Mouse (Mus musculus) limb, embryonic 12.5 days (tissue): ENCODE results near the gene Krtap1-3. TPM values are rescaled to one million over a fixed set of nuclear protein-coding genes. Genes with fewer than 3 reads are reported as not detected.
A peak's percentile ranks its signal among the peaks of the same experiment; 100 is the strongest.
"Not testable (repeated sequence)": the region's sequence is repeated elsewhere in the genome, so short reads cannot be mapped to it uniquely, and the experiment has no call there.

ENCODE experiments used
- ATAC-seq: fragments of 200-750 bp; cut with Nextera tagmentation; 2 replicates; pipeline ENCODE4 v1.8.0; 2017; ENCODE audit warnings: low read depth, moderate TSS enrichment; ENCODE audit not compliant: insufficient number of reproducible peaks, insufficient read depth, low FRiP score, low TSS enrichment
- H3K27ac ChIP-seq: fragments of 300-500 bp; sonication (generic); 2 replicates; pipeline ENCODE4 v1.5.1; 2016; ENCODE audit warnings: mild to moderate bottlenecking, moderate library complexity
- H3K27me3 ChIP-seq: fragments of 300-500 bp; sonication (generic); 2 replicates; pipeline ENCODE4 v1.6.1; 2016; ENCODE audit warnings: mild to moderate bottlenecking, moderate library complexity
- H3K36me3 ChIP-seq: fragments of 300-500 bp; sonication (generic); 2 replicates; pipeline ENCODE4 v1.6.1; 2016; ENCODE audit warnings: mild to moderate bottlenecking, moderate library complexity
- H3K4me1 ChIP-seq: fragments of 300-500 bp; sonication (generic); replicated peaks from 2 replicates; pipeline ENCODE4 v1.6.1; 2016
- H3K4me2 ChIP-seq: fragments of 300-500 bp; sonication (generic); 2 replicates; pipeline ENCODE4 v1.6.1; 2016; ENCODE audit warnings: mild to moderate bottlenecking, moderate library complexity
- H3K4me3 ChIP-seq: fragments of 300-500 bp; sonication (generic); replicated peaks from 2 replicates; pipeline ENCODE4 v1.5.1; 2016; ENCODE audit warnings: mild to moderate bottlenecking
- H3K9ac ChIP-seq: fragments of 300-500 bp; sonication (generic); replicated peaks from 2 replicates; pipeline ENCODE4 v1.6.1; 2016; ENCODE audit warnings: mild to moderate bottlenecking, moderate library complexity
- H3K9me3 ChIP-seq: fragments of 300-500 bp; sonication (generic); 2 replicates; pipeline ENCODE4 v1.6.1; 2016; ENCODE audit warnings: mild to moderate bottlenecking, moderate library complexity
- WGBS: fragments of 180-500 bp; shearing (Covaris S2); methylation state at CpG from one replicate; pipeline ENCODE4 v1.1.7; 2016; 5-methylcytosine and 5-hydroxymethylcytosine counted together
- polyA plus RNA-seq: library from polyadenylated mRNA; unstranded; fragments of >200 nt; fragmentation: Nextera tagmentation; extraction: Ambion mirVana; gene quantifications from 2 replicates; pipeline ENCODE4 v1.2.1, GENCODE M21; 2016

Krtap1-3 gene
- polyA plus RNA-seq, 1 experiment from 2014 or later = not detected

DNA sequence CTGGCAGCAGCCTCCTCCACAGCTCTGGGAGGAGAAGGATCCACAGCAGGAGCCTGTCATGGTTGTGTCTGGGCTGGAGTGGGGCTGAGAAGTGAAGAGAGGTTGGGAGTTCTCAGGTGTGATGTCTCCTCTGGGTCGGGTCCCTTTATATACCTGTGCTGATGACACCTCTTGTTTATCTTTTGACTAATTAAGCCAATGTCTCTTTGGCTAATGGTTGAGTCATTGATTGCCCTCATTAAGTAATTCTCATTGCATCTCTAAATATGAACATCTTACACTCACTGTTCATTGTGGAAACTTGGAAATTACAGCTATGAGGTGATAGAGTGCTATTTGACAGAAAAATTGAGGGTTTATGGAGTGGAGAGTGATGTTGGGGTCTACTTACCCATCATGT is 12.1 kb upstream of the Krtap1-3 start, which contains the start of gene Gm11938:
Gm11938 (minus strand) TSS at position 101 of the 400 bp plus-strand sequence.
- 46% methylated on average over 1 of the region's 1 CpGs for WGBS
- not testable (repeated sequence) for H3K9ac ChIP-seq

DNA sequence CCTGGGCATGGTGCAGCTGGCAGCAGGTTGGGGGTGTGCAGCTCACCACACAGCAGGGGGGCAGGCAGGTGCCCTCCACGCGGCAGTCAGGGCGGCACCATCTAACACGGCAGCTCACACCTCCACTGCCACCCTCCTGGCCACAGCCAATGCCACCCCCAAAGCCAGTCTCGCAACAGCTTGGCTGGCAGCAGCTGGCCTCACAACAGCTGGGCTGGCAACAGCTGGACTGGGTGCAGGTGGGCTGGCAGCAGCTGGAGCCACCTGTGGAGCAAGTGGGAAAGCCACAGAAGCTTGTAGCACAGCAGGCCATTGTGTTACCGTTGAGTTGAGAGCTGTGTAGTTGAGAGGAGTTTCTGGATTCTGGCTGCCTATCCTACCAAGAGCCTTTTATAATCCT is 6.6 kb upstream of the Krtap1-3 start, which contains the start of gene Krtap9-3:
Krtap9-3 (minus strand) TSS at position 364 of the 400 bp plus-strand sequence.
- H3K9ac ChIP-seq, H3K4me2 ChIP-seq, H3K9me3 ChIP-seq, H3K27me3 ChIP-seq, H3K4me1 ChIP-seq, H3K4me3 ChIP-seq, H3K27ac ChIP-seq, H3K36me3 ChIP-seq, ATAC-seq: not testable (repeated sequence)
- WGBS = 84% methylated on average over 6 of the region's 6 CpGs

More for the DNA sequence above, 12.1 kb upstream of the Krtap1-3 start, which contains the start of gene Gm11938:
- not testable (repeated sequence) for H3K4me2 ChIP-seq, H3K4me3 ChIP-seq, H3K27me3 ChIP-seq, H3K9me3 ChIP-seq, ATAC-seq, H3K27ac ChIP-seq, H3K4me1 ChIP-seq, H3K36me3 ChIP-seq

DNA sequence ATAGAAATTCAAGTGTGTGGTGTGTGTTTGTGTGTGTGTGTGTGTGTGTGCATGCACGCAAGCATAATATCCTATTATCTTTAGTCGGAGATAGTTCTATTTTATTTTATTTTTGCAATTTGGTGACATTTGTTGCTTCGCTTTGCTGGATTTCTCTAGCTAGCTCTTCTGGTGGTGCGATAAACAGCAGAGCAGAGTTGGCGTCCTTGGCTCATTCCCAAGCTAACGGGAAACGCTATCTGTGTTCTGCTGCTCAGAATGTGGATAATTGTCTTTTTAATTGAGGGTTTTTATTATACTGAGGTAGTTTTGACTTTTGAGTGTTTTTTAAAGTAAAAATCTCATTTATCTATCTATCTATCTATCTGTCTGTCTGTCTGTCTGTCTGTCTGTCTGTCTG is 6.0 kb downstream of the Krtap1-3 start:
- Histone ChIP-seq H3K9me3 (no peaks in the 10 kb centered on the region), H3K27me3 (no peaks in the 10 kb centered on the region), H3K4me2 (no peak overlapping the region), H3K27ac (no peak overlapping the region), H3K9ac (no peak overlapping the region), H3K36me3 (no peaks in the 10 kb centered on the region), H3K4me1 (no peaks in the 10 kb centered on the region), H3K4me3 (no peak overlapping the region)
- no peak for ATAC-seq
- 88% methylated on average over 7 of the region's 7 CpGs for WGBS

DNA sequence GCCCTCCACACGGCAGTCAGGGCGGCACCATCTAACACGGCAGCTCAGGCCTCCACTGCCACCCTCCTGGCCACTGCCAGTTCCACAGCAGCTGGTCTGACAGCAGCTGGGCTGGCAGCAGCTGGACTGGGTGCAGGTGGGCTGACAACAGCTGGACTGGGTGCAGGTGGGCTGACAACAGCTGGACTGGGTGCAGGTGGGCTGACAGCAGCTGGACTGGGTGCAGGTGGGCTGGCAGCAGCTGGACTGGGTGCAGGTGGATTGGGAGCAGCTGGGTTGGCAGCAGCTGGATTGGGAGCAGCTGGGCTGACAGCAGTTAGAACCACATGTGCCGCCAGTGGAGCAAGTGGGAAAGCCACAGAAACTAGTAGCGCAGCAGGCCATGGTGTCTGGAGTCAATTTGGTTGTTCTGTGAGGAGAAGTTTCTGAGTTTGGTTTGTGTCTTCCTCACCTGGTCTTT is 7.9 kb downstream of the Krtap1-3 start, which contains the start of gene Krtap1-4:
Krtap1-4 (minus strand) TSS at position 410 of the 460 bp plus-strand sequence.
- Histone ChIP-seq H3K9ac (no peak within 1 kb of the TSS), H3K36me3 (no peaks in the 10 kb centered on the region), H3K27me3 (no peaks in the 10 kb centered on the region), H3K4me2 (no peak within 1 kb of the TSS), H3K4me3 (no peak within 1 kb of the TSS), H3K9me3 (no peaks in the 10 kb centered on the region), H3K4me1 (no peaks in the 10 kb centered on the region), H3K27ac (no peak within 1 kb of the TSS)
- WGBS = 67% methylated on average over 5 of the region's 5 CpGs
- no peak for ATAC-seq

DNA sequence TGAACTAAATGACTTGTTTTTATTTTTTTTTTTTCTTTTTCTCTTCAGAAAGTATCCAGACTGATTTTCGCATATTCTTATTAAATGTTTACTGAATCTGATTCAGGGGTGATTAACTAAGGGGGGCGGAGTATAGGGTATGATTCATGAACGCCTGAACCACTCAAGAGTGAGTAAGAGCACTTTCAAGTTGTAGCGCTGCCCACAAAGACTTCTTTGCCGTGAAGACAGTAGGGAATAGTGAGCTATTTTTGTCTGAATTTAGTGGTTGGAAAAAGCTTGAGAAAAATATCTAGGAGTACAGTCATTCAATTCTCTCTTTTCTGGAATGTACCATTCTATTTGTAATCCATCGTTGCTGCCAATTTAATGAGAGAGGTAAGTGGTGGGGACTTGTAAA is 9.6 kb downstream of the Krtap1-3 start:
- no peaks in the 10 kb centered on the region for H3K4me1 ChIP-seq
- WGBS = 86% methylated on average over 6 of the region's 6 CpGs
- H3K9ac ChIP-seq = no peak overlapping the region
- H3K4me3 ChIP-seq = no peak overlapping the region
- H3K27me3 ChIP-seq = no peaks in the 10 kb centered on the region
- H3K36me3 ChIP-seq = no peaks in the 10 kb centered on the region
- ATAC-seq = no peak
- H3K27ac ChIP-seq = no peak overlapping the region
- no peak overlapping the region for H3K4me2 ChIP-seq
- H3K9me3 ChIP-seq = no peaks in the 10 kb centered on the region

DNA sequence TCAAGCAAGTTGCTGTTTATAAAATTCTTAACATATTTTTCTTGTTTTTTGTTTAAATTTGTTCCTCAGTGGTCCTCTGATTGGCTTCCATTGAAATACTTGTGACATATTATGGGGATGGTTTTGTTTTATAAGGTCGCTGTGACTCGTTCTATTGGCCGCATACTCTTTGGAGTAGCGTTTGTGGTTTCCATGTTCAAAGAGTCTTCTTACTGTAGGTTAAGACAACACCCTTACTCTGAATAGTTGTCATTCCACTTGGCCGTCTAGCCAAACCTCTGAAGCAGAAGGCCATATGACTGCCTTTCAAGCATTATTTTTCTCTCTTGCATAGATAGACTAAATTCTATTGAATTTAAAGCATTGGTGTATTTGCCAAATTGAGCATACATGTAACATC is 10.1 kb downstream of the Krtap1-3 start:
- no peaks in the 10 kb centered on the region for H3K36me3 ChIP-seq
- no peak overlapping the region for H3K27ac ChIP-seq
- no peak for ATAC-seq
- H3K4me3 ChIP-seq = no peak overlapping the region
- H3K4me1 ChIP-seq = no peaks in the 10 kb centered on the region
- H3K9me3 ChIP-seq = no peaks in the 10 kb centered on the region
- H3K27me3 ChIP-seq = no peaks in the 10 kb centered on the region
- no peak overlapping the region for H3K9ac ChIP-seq
- no peak overlapping the region for H3K4me2 ChIP-seq
- 91% methylated on average over 5 of the region's 5 CpGs for WGBS

DNA sequence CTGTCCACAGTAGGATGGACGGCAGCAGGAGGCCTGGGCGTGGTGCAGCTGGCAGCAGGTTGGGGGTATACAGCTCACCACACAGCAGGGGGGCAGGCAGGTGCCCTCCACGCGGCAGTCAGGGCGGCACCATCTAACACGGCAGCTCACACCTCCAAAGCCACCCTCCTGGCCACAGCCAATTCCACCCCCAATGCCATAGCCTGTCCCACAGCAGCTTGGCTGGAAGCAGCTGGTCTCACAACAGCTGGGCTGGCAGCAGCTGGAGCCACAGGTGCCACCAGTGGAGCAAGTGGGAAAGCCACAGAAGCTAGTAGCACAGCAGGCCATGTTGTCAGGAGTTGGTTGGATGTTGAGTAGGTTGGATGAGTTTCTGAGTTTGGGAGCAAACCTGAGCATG is 10.5 kb downstream of the Krtap1-3 start, which contains the start of gene Krtap1-5:
Krtap1-5 (minus strand) TSS at position 381 of the 400 bp plus-strand sequence.
- WGBS = 90% methylated on average over 6 of the region's 6 CpGs
- no peak for ATAC-seq
- Histone ChIP-seq H3K4me1 (no peaks in the 10 kb centered on the region), H3K27me3 (no peaks in the 10 kb centered on the region), H3K9ac (no peak within 1 kb of the TSS), H3K36me3 (no peaks in the 10 kb centered on the region), H3K4me2 (no peak within 1 kb of the TSS), H3K9me3 (no peaks in the 10 kb centered on the region), H3K4me3 (no peak within 1 kb of the TSS), H3K27ac (no peak within 1 kb of the TSS)

DNA sequence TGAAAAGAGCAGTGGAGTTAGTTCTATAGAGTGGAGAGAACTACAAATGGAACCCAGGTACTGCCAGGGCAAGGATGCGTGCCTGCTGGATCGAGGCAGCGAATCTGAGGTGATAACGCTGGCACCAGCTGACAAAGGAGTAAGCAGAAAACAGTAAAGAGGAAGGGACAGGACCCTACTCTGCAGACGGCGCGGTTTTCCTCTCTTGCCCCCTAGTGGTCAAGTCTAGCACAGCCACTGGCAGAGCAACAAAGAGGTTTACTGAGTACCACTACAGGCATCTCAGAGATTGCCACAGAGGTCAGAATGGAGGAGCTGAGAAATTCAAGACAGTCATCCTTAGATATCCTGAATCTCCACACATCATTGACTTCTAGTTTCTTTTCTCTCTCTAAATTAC is 17.0 kb downstream of the Krtap1-3 start:
- H3K4me2 ChIP-seq = peak overlapping the region; percentile 45
- 0 out of 2 replicates have a peak overlapping the region, but pooled peaks have one; percentile 15 for H3K4me3 ChIP-seq
- no peaks in the 10 kb centered on the region for H3K27me3 ChIP-seq
- peak overlapping the region; percentile 42; the same call in 1 of the 2 replicates for H3K9ac ChIP-seq
- no peak overlapping the region for H3K27ac ChIP-seq
- H3K4me1 ChIP-seq = no peaks in the 10 kb centered on the region
- no peaks in the 10 kb centered on the region for H3K36me3 ChIP-seq
- 5% methylated on average over 7 of the region's 7 CpGs for WGBS
- no peaks in the 10 kb centered on the region for H3K9me3 ChIP-seq
- peak; percentile 52; the same call in 1 of the 2 replicates for ATAC-seq

DNA sequence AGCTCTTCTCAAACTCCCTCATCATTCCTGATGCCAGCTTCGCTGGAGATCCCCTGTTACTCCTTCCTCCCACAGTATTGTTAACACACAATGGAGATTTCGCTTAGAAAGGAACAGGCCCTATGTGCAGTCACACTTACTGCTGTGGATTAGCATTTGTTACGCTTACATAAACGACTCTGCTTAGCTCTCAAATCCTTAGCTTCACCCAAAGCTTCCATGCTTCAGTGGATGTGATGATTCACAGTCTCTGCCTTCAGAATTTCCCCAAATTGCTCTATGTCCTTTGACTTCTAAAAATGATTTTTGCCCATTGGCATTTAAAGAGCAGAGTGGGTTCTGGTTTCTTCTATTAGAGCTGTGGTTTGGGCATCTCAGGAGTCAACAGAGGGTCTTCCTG is 18.0 kb downstream of the Krtap1-3 start:
- Histone ChIP-seq H3K4me3 (no peak overlapping the region), H3K9ac (no peak overlapping the region), H3K4me1 (no peaks in the 10 kb centered on the region), H3K36me3 (no peaks in the 10 kb centered on the region), H3K4me2 (no peak overlapping the region), H3K27ac (no peak overlapping the region), H3K27me3 (no peaks in the 10 kb centered on the region), H3K9me3 (no peaks in the 10 kb centered on the region)
- 75% methylated on average over 4 of the region's 4 CpGs for WGBS
- no peak for ATAC-seq

DNA sequence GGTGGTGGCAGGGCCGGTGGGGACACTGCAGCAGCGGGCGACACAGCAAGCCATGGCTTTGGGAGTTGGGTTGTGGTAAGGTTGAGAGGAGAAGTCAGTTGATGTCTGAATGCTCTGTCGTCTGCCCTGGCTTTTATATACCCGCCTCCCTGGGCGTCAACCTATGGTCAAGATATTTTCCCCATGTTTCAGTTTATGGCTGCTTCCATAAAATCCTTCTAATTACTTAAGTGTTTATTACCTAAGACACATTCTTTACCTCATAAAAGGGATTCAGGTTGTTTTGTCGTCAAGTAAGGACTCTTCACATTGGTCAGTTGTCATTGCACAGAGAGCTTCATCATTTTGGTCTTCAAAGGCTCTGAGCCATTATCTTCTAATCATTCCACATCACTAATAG is 24.6 kb downstream of the Krtap1-3 start, which contains the start of gene Krtap3-1:
Krtap3-1 (minus strand) TSS at position 101 of the 400 bp plus-strand sequence.
- H3K9me3 ChIP-seq = no peaks in the 10 kb centered on the region
- WGBS = 71% methylated on average over 7 of the region's 7 CpGs
- H3K27ac ChIP-seq = no peak within 1 kb of the TSS
- H3K36me3 ChIP-seq = no peaks in the 10 kb centered on the region
- H3K4me2 ChIP-seq = no peak within 1 kb of the TSS
- H3K9ac ChIP-seq = no peak within 1 kb of the TSS
- peaks cover 3% of the 10 kb centered on the region; the same call in 1 of the 2 replicates for H3K27me3 ChIP-seq
- H3K4me1 ChIP-seq = no peaks in the 10 kb centered on the region
- ATAC-seq = no peak
- no peak within 1 kb of the TSS for H3K4me3 ChIP-seq

DNA sequence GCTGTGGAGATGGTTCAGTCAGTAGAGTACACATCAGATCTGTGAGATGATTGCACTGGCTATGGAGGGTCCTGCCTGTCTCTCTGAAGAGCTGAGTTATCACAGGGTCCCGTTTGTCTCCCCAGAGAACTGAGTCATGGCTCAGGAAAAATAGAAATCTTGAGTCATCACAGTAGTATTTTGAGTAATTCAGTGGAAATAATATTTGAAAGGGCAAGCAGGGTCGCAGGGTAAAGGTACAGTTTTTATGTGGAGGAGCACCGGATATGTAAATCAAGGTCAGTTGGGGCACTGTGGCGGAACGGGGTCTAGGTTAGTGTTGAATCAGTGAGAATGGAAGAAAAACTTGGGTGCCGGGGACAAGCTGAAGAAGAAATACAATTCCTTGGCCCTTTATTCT is 28.6 kb downstream of the Krtap1-3 start:
- no peak overlapping the region for H3K27ac ChIP-seq
- H3K4me1 ChIP-seq = no peaks in the 10 kb centered on the region
- peaks cover 3% of the 10 kb centered on the region; the same call in 1 of the 2 replicates for H3K27me3 ChIP-seq
- 85% methylated on average over 6 of the region's 6 CpGs for WGBS
- H3K4me2 ChIP-seq = no peak overlapping the region
- H3K9me3 ChIP-seq = no peaks in the 10 kb centered on the region
- no peaks in the 10 kb centered on the region for H3K36me3 ChIP-seq
- no peak for ATAC-seq
- H3K4me3 ChIP-seq = no peak overlapping the region
- no peak overlapping the region for H3K9ac ChIP-seq

DNA sequence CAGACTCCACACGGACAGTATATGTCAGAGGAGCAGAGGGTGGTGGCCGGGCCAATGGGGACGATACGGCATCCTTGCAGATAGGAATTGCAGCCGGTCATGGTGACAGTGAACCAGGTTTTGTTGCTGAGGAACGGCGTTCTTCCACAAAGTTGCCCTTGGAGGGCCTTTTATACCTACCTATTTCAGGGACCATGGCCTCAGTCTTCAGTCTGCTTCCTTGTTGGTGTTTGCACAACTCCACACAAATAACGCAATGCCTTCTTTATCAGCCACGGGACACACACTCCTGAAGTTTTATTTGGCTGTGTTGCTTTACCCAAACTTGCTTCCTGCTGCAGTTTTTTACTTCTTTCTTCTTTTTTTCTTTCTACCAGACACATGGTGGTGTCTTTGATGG is 31.8 kb downstream of the Krtap1-3 start, which contains the start of gene Gm11939:
Gm11939 (minus strand) TSS at position 101 of the 400 bp plus-strand sequence.
- no peaks in the 10 kb centered on the region for H3K9me3 ChIP-seq
- no peak within 1 kb of the TSS for H3K4me2 ChIP-seq
- H3K27ac ChIP-seq = no peak within 1 kb of the TSS
- H3K4me1 ChIP-seq = no peaks in the 10 kb centered on the region
- 89% methylated on average over 9 of the region's 9 CpGs for WGBS
- ATAC-seq = no peak
- H3K27me3 ChIP-seq = no peaks in the 10 kb centered on the region
- no peak within 1 kb of the TSS for H3K9ac ChIP-seq
- no peaks in the 10 kb centered on the region for H3K36me3 ChIP-seq
- H3K4me3 ChIP-seq = no peak within 1 kb of the TSS
